Mouse (Mus musculus) lung, postnatal 0 days (tissue): ENCODE data around the gene Wdr6.

Experiments used
- CTCF ChIP-seq: IDR thresholded peaks from 2 replicates; pipeline ENCODE4 v1.5.1; 2016; ENCODE audit warnings: antibody characterized with exemption, mild to moderate bottlenecking
- EP300 ChIP-seq: IDR thresholded peaks from 2 replicates; pipeline ENCODE4 v1.6.1; 2016; ENCODE audit warnings: antibody characterized with exemption, mild to moderate bottlenecking, control low read depth

DNA sequence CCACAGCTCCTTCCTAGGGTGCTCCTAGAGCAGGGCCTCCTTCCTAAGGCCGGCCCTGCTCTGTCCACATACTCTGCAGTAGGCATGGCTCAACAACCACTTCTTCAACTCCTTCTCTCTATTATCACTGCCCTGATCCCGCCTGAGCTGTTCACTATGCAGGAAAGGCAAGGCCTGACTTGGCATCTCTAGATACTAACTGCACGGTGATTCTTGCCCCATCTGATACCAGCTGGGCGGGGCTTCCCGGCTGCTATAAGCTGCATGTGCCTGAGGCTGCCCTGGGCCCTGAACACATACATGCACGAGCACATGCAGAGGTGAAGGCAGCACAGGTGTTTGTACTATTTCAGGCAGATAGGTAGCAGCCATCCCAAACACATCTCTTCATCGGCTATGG is 14.4 kb downstream of the Wdr6 start:
- TF ChIP-seq CTCF (no peak), EP300 (no peak)
